Mouse (Mus musculus) hindbrain, embryonic 13.5 days (tissue): ENCODE measurements around the gene Gcc1. TPM values are rescaled to one million over a fixed set of nuclear protein-coding genes. Genes with fewer than 3 reads are reported as not detected.

Experiments used
- ATAC-seq: fragments of 200-750 bp; cut with Nextera tagmentation; 2 replicates; pipeline ENCODE4 v1.8.0; 2017; ENCODE audit warnings: moderate TSS enrichment; ENCODE audit not compliant: low FRiP score
- H3K27ac ChIP-seq: fragments of 300-500 bp; sonication (generic); 2 replicates; pipeline ENCODE4 v1.5.1; 2015; ENCODE audit warnings: inconsistent platforms, mild to moderate bottlenecking, moderate library complexity
- H3K27me3 ChIP-seq: fragments of 300-500 bp; sonication (generic); 2 replicates; pipeline ENCODE4 v1.6.1; 2015; ENCODE audit warnings: mild to moderate bottlenecking, inconsistent platforms
- H3K36me3 ChIP-seq: fragments of 300-500 bp; sonication (generic); 2 replicates; pipeline ENCODE4 v1.6.1; 2015; ENCODE audit warnings: mild to moderate bottlenecking, inconsistent platforms
- H3K4me1 ChIP-seq: fragments of 300-500 bp; sonication (generic); replicated peaks from 2 replicates; pipeline ENCODE4 v1.6.1; 2015; ENCODE audit warnings: inconsistent platforms
- H3K4me2 ChIP-seq: fragments of 300-500 bp; sonication (generic); 2 replicates; pipeline ENCODE4 v1.6.1; 2015; ENCODE audit warnings: inconsistent platforms, mild to moderate bottlenecking, moderate library complexity
- H3K4me3 ChIP-seq: fragments of 300-500 bp; sonication (generic); 2 replicates; pipeline ENCODE4 v1.5.1; 2015; ENCODE audit warnings: mild to moderate bottlenecking, inconsistent platforms
- H3K9ac ChIP-seq: fragments of 300-500 bp; sonication (generic); 2 replicates; pipeline ENCODE4 v1.6.1; 2015; ENCODE audit warnings: mild to moderate bottlenecking, inconsistent platforms
- H3K9me3 ChIP-seq: fragments of 300-500 bp; sonication (generic); 2 replicates; pipeline ENCODE4 v1.6.1; 2016; ENCODE audit warnings: inconsistent platforms
- WGBS: fragments of 180-500 bp; shearing (Covaris S2); methylation state at CpG from one replicate; pipeline ENCODE4 v1.1.7; 2015; 5-methylcytosine and 5-hydroxymethylcytosine counted together
- polyA plus RNA-seq: library from polyadenylated mRNA; unstranded; fragments of >200 nt; fragmentation: Nextera tagmentation; extraction: Ambion mirVana; gene quantifications from 2 replicates; pipeline ENCODE4 v1.2.1, GENCODE M21; 2015

Gene Gcc1
- polyA plus RNA-seq, 1 experiment from 2014 or later: 12.0 TPM

GRCm38 (mm10) chr6:28385169-28385568, 43.0 kb downstream of the Gcc1 start:
- Histone ChIP-seq H3K9me3 (no peaks in the 10 kb centered on the region), H3K27ac (no peak overlapping the region), H3K9ac (no peak overlapping the region), H3K4me2 (no peak overlapping the region), H3K27me3 (no peaks in the 10 kb centered on the region), H3K4me3 (no peak overlapping the region), H3K36me3 (no peaks in the 10 kb centered on the region), H3K4me1 (no peaks in the 10 kb centered on the region)
- ATAC-seq: no peak
- WGBS: 86% methylated on average over 3 of the region's 3 CpGs

GRCm38 (mm10) chr6:28381983-28382382, 46.2 kb downstream of the Gcc1 start:
- WGBS: 75% methylated on average over 4 of the region's 4 CpGs
- Histone ChIP-seq H3K4me2 (no peak overlapping the region), H3K4me1 (no peaks in the 10 kb centered on the region), H3K27me3 (no peaks in the 10 kb centered on the region), H3K9ac (no peak overlapping the region), H3K4me3 (no peak overlapping the region), H3K27ac (no peak overlapping the region), H3K36me3 (no peaks in the 10 kb centered on the region), H3K9me3 (no peaks in the 10 kb centered on the region)
- no peak for ATAC-seq

GRCm38 (mm10) chr6:28369966-28370683, 58.1 kb downstream of the Gcc1 start:
- Histone ChIP-seq H3K36me3 (no peaks in the 10 kb centered on the region), H3K4me1 (no peaks in the 10 kb centered on the region), H3K27me3 (no peaks in the 10 kb centered on the region), H3K9me3 (no peaks in the 10 kb centered on the region), H3K9ac (no peak overlapping the region), H3K4me3 (no peak overlapping the region), H3K27ac (no peak overlapping the region), H3K4me2 (no peak overlapping the region)
- ATAC-seq: no peak
- WGBS: 81% methylated on average over 6 of the region's 6 CpGs

DNA sequence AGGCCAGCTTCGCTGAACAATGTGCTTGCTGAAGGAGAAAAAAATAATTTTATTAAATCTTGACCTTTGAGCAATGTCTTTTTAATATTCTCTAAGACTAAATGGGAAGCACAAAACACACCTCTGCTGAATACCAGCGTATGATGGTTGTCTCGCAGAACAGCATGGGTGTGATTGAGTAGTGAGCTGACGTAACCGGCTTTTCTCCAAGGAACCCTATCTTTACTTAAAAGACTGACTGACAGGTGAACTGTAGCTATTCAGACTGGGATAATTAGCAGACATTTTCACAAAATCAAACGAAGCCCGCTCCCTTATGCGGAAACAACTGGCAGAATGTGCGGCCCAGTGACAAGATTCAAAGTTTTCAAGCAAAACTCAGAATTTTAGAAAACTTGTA, 60.6 kb downstream of the Gcc1 start:
- H3K9me3 ChIP-seq: no peaks in the 10 kb centered on the region
- no peak for ATAC-seq
- no peak overlapping the region for H3K4me3 ChIP-seq
- no peak overlapping the region for H3K4me2 ChIP-seq
- no peaks in the 10 kb centered on the region for H3K4me1 ChIP-seq
- 90% methylated on average over 9 of the region's 9 CpGs for WGBS
- no peak overlapping the region for H3K27ac ChIP-seq
- no peaks in the 10 kb centered on the region for H3K36me3 ChIP-seq
- no peaks in the 10 kb centered on the region for H3K27me3 ChIP-seq
- no peak overlapping the region for H3K9ac ChIP-seq

Other genes starting within 250 kb of the Gcc1 start
- gene Zfp800, start 30.4 kb downstream of the Gcc1 start, polyA plus RNA-seq: 21.5 and 23.0 TPM in 2 replicates
- gene Arf5, start 4.8 kb downstream of the Gcc1 start, polyA plus RNA-seq: 401 and 406 TPM in 2 replicates
- not detected in 2 replicates for gene Fscn3, start 601 bp downstream of the Gcc1 start, polyA plus RNA-seq
- gene Pax4, start 21.0 kb upstream of the Gcc1 start, polyA plus RNA-seq: not detected in 2 replicates
- gene Snd1, start 46.7 kb upstream of the Gcc1 start, polyA plus RNA-seq: 81.2 and 85.6 TPM in 2 replicates